Mouse (Mus musculus) brain, adult 2 months (tissue): ENCODE results near the gene Top2b.

Experiments
- DNase-seq: peaks from one replicate; pipeline ENCODE4 v3.0.0; 2011; ENCODE audit warnings: low read depth, low spot score

The Top2b gene

DNA sequence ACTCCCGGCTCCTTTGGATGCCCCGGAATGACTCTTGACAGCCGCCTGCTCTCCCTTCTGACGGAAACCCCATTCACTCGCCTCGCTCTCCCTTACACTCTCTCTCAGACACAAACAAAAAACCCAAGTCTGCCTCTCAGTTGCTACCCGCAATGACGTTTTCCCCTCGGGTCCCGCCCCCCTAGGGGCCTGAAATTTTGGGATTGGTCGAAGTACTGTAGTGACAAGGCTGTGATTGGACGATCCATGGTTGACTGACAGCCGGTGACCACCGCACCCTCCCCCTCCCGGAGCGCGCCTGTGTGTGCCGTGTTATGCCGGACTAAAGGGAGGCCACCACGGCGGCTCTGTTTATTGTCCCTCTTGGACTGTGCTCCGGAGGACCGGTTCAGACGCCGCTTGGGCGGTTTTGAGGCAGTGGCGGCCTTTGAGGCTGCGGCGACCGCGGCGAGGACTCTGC lies at the start of gene Top2b:
TSS of gene Top2b (plus strand) at position 302 of the 460 bp plus-strand sequence.
- peak; percentile 99 for DNase-seq

DNA sequence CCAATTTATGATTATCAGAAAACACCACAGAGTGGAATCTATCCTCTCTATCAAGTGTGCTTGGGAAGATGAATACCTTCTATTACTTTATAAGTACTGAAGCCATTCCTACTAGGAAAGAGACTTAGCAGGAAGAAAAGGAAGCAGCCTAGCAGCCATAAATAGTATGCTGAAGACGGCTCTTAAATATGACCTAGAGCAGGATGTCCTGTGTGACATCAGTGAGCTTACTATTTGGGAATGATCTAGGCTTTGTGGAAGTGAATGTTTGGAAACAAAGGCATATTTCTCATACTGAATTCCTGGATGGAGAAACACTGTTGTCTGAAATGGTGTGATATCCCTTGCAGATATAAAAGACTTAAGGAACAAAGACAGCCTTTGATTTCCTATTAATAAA lies 48.3 kb upstream of the Top2b start:
- no peak for DNase-seq

GRCm38 (mm10) chr14:16319818-16320217 lies 45.2 kb upstream of the Top2b start:
- DNase-seq = no peak

DNA sequence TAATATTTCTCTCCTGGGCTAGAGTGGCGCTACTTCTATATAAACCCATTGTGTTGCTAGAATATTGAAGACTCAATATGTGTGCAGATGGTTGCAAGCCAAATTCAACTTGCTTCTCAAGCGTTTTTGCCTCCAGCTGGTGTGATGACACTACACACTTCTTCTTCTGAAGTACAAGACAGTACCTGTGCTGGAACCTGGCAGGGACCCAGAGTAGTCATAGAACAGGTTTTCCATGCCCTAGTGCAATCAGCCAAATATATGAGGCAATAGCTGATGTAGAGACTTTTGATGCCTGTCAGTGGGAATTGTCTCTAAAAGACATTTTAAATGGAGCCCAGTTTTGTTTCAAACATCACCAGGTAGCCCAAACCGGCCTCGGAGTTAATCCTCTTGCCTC lies 40.6 kb upstream of the Top2b start:
- peak; percentile 9 for DNase-seq

- no peak for DNase-seq
Measured at GRCm38 (mm10) chr14:16325208-16325607, 39.8 kb upstream of the Top2b start.

GRCm38 (mm10) chr14:16328531-16328930 lies 36.4 kb upstream of the Top2b start:
- DNase-seq = peak; percentile 14

- DNase-seq = peak; percentile 48
Measured at GRCm38 (mm10) chr14:16328959-16329480, 36.0 kb upstream of the Top2b start.

DNA sequence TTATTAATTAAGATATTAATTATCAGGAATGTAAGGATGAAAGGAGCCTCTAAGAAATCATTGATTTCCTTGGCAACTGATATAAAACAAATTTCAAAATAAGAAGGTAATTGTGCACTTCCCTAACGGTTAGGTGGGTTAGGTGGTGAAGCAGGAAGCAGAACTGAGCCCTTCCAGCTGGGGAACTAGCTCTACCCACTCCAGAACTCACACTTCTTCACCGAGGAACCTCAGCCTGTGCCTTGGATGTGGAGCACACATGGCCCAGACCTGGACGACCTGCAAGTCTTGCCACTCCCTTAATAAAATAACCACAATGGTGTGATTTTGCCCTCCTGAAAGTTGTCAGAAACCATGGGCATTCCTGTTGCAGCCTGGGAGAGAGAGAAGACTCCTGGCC lies 35.2 kb upstream of the Top2b start:
- DNase-seq = no peak

GRCm38 (mm10) chr14:16334260-16334659 lies 30.7 kb upstream of the Top2b start:
- DNase-seq = no peak

DNA sequence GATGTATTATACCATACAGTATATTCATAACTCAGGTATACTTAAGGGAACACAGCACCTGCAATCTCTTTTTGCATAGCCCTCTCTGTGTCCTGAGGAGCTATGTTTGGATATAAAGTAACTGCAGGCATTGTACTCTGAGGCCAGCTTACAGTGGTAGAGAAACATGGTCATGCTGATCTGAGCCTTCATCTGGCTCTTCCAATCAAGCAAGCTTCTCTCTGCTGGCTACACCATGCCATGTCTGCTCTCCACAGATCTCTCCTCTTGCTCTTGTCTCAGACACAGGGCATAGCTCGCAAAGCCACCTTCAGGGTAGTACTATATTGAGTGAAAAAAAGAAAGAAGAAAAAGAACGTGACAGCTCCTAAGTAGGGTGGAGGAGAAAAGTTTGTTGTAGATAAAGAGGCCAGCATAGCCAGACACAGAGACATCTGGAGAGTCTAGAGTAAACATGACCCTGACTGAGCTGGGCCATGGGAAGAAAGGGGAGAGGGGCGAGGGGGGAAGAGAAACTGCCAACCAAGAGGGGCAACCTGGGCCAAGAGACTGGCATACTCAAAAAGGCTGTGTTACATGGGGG lies 29.1 kb upstream of the Top2b start:
- DNase-seq = no peak

GRCm38 (mm10) chr14:16347505-16347904 lies 17.5 kb upstream of the Top2b start:
- DNase-seq = no peak

DNA sequence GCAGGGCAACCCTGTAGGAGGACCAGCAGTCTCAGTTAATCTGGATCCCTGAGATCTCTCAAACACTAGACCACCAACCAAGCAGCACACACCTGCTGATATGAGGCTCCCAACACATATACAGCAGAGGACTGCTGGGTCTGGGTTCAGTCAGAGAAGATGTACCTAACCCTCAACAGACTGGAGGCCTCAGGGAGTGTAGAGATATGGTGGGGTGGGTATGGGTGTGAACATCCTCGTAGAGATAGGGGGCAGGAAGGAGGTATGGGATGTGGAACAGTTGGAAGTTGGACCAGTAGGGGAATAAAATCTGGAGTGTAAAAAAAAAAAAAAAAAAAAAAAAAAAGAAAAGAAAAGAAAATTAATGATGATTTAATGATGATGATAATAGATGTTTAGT lies 5.3 kb upstream of the Top2b start:
- no peak for DNase-seq

GRCm38 (mm10) chr14:16364161-16364831 lies 683 bp upstream of the Top2b start:
- peak; percentile 82 for DNase-seq

- peak; percentile 80 for DNase-seq
Measured at GRCm38 (mm10) chr14:16365362-16366173, 589 bp downstream of the Top2b start.

- no peak for DNase-seq
Measured at GRCm38 (mm10) chr14:16366174-16366889, 1.4 kb downstream of the Top2b start.

DNA sequence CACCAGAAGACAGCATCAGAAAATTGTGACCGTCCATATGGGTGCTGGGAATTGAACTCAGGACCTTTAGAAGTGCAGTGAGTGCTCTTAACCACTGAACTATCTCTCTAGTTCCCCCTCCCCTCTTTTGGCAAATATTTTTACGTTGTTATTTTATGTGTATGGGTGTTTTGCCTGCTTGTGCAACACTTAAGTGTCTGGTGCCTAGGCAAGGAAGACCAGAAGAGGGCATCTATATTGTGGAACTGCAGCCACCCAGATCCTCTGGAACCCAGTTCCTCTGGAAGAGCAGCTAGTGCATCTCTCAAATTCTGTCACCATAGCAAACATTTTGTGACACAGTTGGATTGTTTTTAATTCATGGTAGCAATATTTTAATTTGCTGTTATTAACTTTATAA lies 2.0 kb downstream of the Top2b start:
- no peak for DNase-seq

- no peak for DNase-seq
Measured at GRCm38 (mm10) chr14:16372761-16373160, 7.8 kb downstream of the Top2b start.

GRCm38 (mm10) chr14:16373190-16373589 lies 8.2 kb downstream of the Top2b start:
- DNase-seq = no peak

GRCm38 (mm10) chr14:16379917-16380570 lies 15.1 kb downstream of the Top2b start:
- peak; percentile 92 for DNase-seq

DNA sequence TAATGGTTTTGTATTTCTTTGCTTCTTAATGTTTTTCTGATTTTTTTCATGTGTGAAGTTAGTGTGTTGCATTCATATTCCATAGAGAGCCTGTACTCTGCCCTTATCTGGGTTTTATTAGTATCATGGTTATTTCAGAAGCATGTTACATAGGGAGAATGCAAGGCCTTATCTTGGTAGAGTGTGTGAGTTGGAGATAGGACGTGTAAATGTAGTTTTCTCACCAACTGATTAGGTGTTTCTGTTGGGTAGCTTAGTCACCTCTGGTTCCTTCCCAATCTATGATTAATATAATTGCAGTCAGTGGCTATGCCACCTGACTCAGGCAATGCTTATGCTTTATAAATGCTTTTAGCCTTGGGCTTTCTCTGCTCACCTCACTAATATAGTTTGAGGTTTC lies 19.8 kb downstream of the Top2b start:
- no peak for DNase-seq

GRCm38 (mm10) chr14:16405187-16405586 lies 40.2 kb downstream of the Top2b start:
- no peak for DNase-seq
